Mouse (Mus musculus) stomach, postnatal 0 days (tissue): ENCODE measurements around the gene Pum1. TPM values are rescaled to one million over a fixed set of nuclear protein-coding genes. Genes with fewer than 3 reads are reported as not detected.

Experiments used
- ATAC-seq: fragments of 200-750 bp; cut with Nextera tagmentation; 2 replicates; pipeline ENCODE4 v1.8.0; 2017; ENCODE audit not compliant: low FRiP score, low TSS enrichment
- DNase-seq: peaks from one replicate; pipeline ENCODE4 v3.0.0-alpha.2; 2016; ENCODE audit warnings: low spot score
- H3K27ac ChIP-seq: fragments of 300-500 bp; sonication (generic); replicated peaks from 2 replicates; pipeline ENCODE4 v1.5.1; 2014; ENCODE audit warnings: mild to moderate bottlenecking, control low read depth
- H3K27me3 ChIP-seq: fragments of 300-500 bp; sonication (generic); 2 replicates; pipeline ENCODE4 v1.6.1; 2014; ENCODE audit warnings: low read length; ENCODE audit not compliant: control insufficient read depth, insufficient read depth
- H3K36me3 ChIP-seq: fragments of 300-500 bp; sonication (generic); 2 replicates; pipeline ENCODE4 v1.6.1; 2014; ENCODE audit warnings: low read length, mixed read lengths; ENCODE audit not compliant: control insufficient read depth, insufficient read depth
- H3K4me1 ChIP-seq: fragments of 300-500 bp; sonication (generic); replicated peaks from 2 replicates; pipeline ENCODE4 v1.6.1; 2014; ENCODE audit warnings: antibody characterized with exemption; ENCODE audit not compliant: control insufficient read depth, insufficient read depth
- H3K4me2 ChIP-seq: fragments of 300-500 bp; sonication (generic); replicated peaks from 2 replicates; pipeline ENCODE4 v1.6.1; 2014; ENCODE audit warnings: low read depth, mild to moderate bottlenecking, control low read depth, moderate library complexity
- H3K4me3 ChIP-seq: fragments of 300-500 bp; sonication (generic); 2 replicates; pipeline ENCODE4 v1.5.1; 2014; ENCODE audit warnings: low read depth, low read length, control low read depth
- H3K9ac ChIP-seq: fragments of 300-500 bp; sonication (generic); 2 replicates; pipeline ENCODE4 v1.6.1; 2014; ENCODE audit warnings: mild to moderate bottlenecking, low read length, control low read depth, mixed read lengths
- H3K9me3 ChIP-seq: fragments of 300-500 bp; sonication (generic); 2 replicates; pipeline ENCODE4 v1.6.1; 2016; ENCODE audit warnings: low read length; ENCODE audit not compliant: control insufficient read depth
- CTCF ChIP-seq: IDR thresholded peaks from 2 replicates; pipeline ENCODE4 v1.5.1; 2016; ENCODE audit warnings: antibody characterized with exemption, low read depth, mild to moderate bottlenecking, moderate library complexity
- EP300 ChIP-seq: optimal IDR thresholded peaks from 2 replicates; pipeline ENCODE3; 2016; ENCODE audit warnings: antibody characterized with exemption
- WGBS: fragments of 180-500 bp; shearing (Covaris S2); extraction: QIAGEN DNeasy Blood & Tissue Kit; methylation state at CpG from one replicate; pipeline ENCODE4 v1.1.7; 2014; 5-methylcytosine and 5-hydroxymethylcytosine counted together
- polyA plus RNA-seq: library from polyadenylated mRNA; unstranded; fragments of >200 nt; fragmentation: Nextera tagmentation; extraction: Ambion mirVana; gene quantifications from 2 replicates; pipeline ENCODE4 v1.2.1, GENCODE M21; 2015

Pum1 gene
- polyA plus RNA-seq, 1 experiment from 2014 or later: 27.0 TPM

GRCm38 (mm10) chr4:130819806-130820205, 156.7 kb downstream of the Pum1 start:
- Histone ChIP-seq H3K27ac (no peak overlapping the region), H3K4me2 (no peak overlapping the region), H3K36me3 (peaks cover 4% of the 10 kb centered on the region; the same call in 1 of the 2 replicates), H3K4me1 (peaks cover 3% of the 10 kb centered on the region; the same call in 1 of the 2 replicates), H3K4me3 (no peak overlapping the region), H3K9me3 (no peaks in the 10 kb centered on the region), H3K9ac (no peak overlapping the region), H3K27me3 (no peaks in the 10 kb centered on the region)
- ATAC-seq: no peak
- no peak for TF ChIP-seq EP300
- TF ChIP-seq CTCF: no peak
- WGBS: 62% methylated on average over 3 of the region's 3 CpGs
- DNase-seq: no peak

GRCm38 (mm10) chr4:130820594-130821255, 157.6 kb downstream of the Pum1 start:
- no peak overlapping the region for H3K4me3 ChIP-seq
- no peaks in the 10 kb centered on the region; the same call in 1 of the 2 replicates for H3K4me1 ChIP-seq
- TF ChIP-seq CTCF (no peak), EP300 (no peak)
- H3K9me3 ChIP-seq: no peaks in the 10 kb centered on the region
- H3K27me3 ChIP-seq: no peaks in the 10 kb centered on the region
- H3K4me2 ChIP-seq: no peak overlapping the region
- ATAC-seq: no peak
- 70% methylated on average over 7 of the region's 7 CpGs for WGBS
- no peak overlapping the region for H3K27ac ChIP-seq
- H3K9ac ChIP-seq: no peak overlapping the region
- no peak for DNase-seq
- peaks cover 4% of the 10 kb centered on the region; the same call in 1 of the 2 replicates for H3K36me3 ChIP-seq

GRCm38 (mm10) chr4:130828851-130829673, 165.9 kb downstream of the Pum1 start:
- 23% methylated on average over 18 of the region's 18 CpGs for WGBS
- 0 out of 2 replicates have a peak overlapping the region, but pooled peaks have one; percentile 8 for H3K4me2 ChIP-seq
- H3K4me1 ChIP-seq: no peaks in the 10 kb centered on the region; the same call in 1 of the 2 replicates
- TF ChIP-seq CTCF (no peak), EP300 (no peak)
- no peak overlapping the region for H3K4me3 ChIP-seq
- H3K9me3 ChIP-seq: no peaks in the 10 kb centered on the region
- peak overlapping the region; percentile 77 for H3K27ac ChIP-seq
- H3K36me3 ChIP-seq: no peaks in the 10 kb centered on the region
- ATAC-seq: peak; percentile 71
- no peaks in the 10 kb centered on the region for H3K27me3 ChIP-seq
- no peak overlapping the region for H3K9ac ChIP-seq
- peak; percentile 52 for DNase-seq

Other genes starting within 250 kb of the Pum1 start
- gene Nkain1, start 89.1 kb upstream of the Pum1 start, polyA plus RNA-seq: 0.18 and 0.24 TPM in 2 replicates
- gene Sdc3, start 129.2 kb downstream of the Pum1 start, polyA plus RNA-seq: 11.0 and 12.8 TPM in 2 replicates
- 30.5 and 34.0 TPM in 2 replicates for gene Laptm5, start 249.8 kb downstream of the Pum1 start, polyA plus RNA-seq